Mouse (Mus musculus) neural tube, embryonic 10.5 days (tissue): ENCODE data around the gene Cyth4.
A peak's percentile ranks its signal among the peaks of the same experiment; 100 is the strongest.

Source experiments
- DNase-seq: peaks from one replicate; pipeline ENCODE4 v3.0.0-alpha.2; 2017; ENCODE audit warnings: low spot score; ENCODE audit errors: extremely low spot score

Gene Cyth4

GRCm38 (mm10) chr15:78610705-78611462 lies 14.0 kb downstream of the Cyth4 start:
- no peak for DNase-seq

- DNase-seq: no peak
Observed at GRCm38 (mm10) chr15:78614536-78614935, 17.7 kb downstream of the Cyth4 start.

GRCm38 (mm10) chr15:78616973-78617372 lies 20.1 kb downstream of the Cyth4 start:
- DNase-seq: no peak

GRCm38 (mm10) chr15:78623426-78623825 lies 26.6 kb downstream of the Cyth4 start:
- peak; percentile 79 for DNase-seq

- DNase-seq: no peak
Observed at GRCm38 (mm10) chr15:78624431-78624950, 27.6 kb downstream of the Cyth4 start.

- DNase-seq: no peak
Observed at GRCm38 (mm10) chr15:78624961-78625360, 28.1 kb downstream of the Cyth4 start.

GRCm38 (mm10) chr15:78626285-78626684 lies 29.4 kb downstream of the Cyth4 start:
- DNase-seq: no peak

- no peak for DNase-seq
Observed at GRCm38 (mm10) chr15:78632387-78632786, 35.5 kb downstream of the Cyth4 start.

GRCm38 (mm10) chr15:78633413-78633812 lies 36.6 kb downstream of the Cyth4 start:
- DNase-seq: peak; percentile 16

- DNase-seq: peak; percentile 65
Observed at GRCm38 (mm10) chr15:78634095-78634737, 37.4 kb downstream of the Cyth4 start.

GRCm38 (mm10) chr15:78635231-78635630 lies 38.4 kb downstream of the Cyth4 start:
- no peak for DNase-seq

- DNase-seq: no peak
Observed at GRCm38 (mm10) chr15:78643633-78644032, 46.8 kb downstream of the Cyth4 start.

- no peak for DNase-seq
Observed at GRCm38 (mm10) chr15:78644606-78645005, 47.8 kb downstream of the Cyth4 start.

- no peak for DNase-seq
Observed at GRCm38 (mm10) chr15:78647746-78648145, 50.9 kb downstream of the Cyth4 start.

GRCm38 (mm10) chr15:78651169-78651568 lies 54.3 kb downstream of the Cyth4 start:
- no peak for DNase-seq

- DNase-seq: no peak
Observed at GRCm38 (mm10) chr15:78664268-78664667, 67.4 kb downstream of the Cyth4 start.

- no peak for DNase-seq
Observed at GRCm38 (mm10) chr15:78669221-78669871, 72.5 kb downstream of the Cyth4 start.

- DNase-seq: no peak
Observed at GRCm38 (mm10) chr15:78670341-78670740, 73.5 kb downstream of the Cyth4 start.
